Mouse (Mus musculus) adrenal gland, postnatal 0 days (tissue): ENCODE data around the gene Fbxo17. TPM values are rescaled to one million over a fixed set of nuclear protein-coding genes. Genes with fewer than 3 reads are reported as not detected.

Experiments used
- polyA plus RNA-seq: library from polyadenylated mRNA; unstranded; fragments of >200 nt; fragmentation: Nextera tagmentation; extraction: Ambion mirVana; gene quantifications from 2 replicates; pipeline ENCODE4 v1.2.1, GENCODE M21; 2015

Fbxo17 gene
- 6.4 and 12.2 TPM in 2 replicates for polyA plus RNA-seq

DNA sequence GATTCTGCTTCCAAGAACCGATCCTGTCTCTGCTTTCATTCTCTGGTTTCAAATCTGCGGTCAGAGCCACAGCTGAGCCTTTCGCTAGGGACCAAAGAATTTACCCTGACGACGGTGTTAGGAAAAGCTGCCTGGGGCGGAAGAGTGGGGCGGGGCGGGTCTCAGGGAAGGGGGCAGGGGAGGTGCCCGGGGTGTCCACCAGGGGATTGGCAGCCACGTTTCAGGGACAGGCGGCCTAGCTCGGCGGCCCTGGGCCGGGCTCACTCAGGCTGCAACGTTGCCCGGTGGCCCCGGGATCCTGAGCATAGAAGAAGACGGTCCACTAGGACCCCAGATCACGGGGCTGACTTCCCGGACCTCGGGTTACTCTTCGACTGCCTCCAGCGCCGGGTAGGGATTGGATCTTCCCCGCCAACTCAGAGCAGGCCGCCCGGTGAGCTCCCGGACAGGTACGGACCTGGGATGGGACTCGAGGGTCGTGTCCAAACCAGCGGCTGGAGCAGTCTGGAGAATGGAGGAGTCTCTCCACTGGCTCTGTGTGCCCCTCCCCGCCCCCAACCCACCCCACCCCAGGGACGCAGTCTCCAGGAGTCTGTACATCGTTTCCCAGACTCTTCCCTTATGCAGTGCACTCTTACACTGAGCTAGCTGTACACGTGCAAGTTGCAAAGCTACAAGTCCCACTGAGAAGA is at the start of gene Fbxo17:
Gene Fbxo17 (plus strand): TSS at position 215 of the 692 bp plus-strand sequence.

DNA sequence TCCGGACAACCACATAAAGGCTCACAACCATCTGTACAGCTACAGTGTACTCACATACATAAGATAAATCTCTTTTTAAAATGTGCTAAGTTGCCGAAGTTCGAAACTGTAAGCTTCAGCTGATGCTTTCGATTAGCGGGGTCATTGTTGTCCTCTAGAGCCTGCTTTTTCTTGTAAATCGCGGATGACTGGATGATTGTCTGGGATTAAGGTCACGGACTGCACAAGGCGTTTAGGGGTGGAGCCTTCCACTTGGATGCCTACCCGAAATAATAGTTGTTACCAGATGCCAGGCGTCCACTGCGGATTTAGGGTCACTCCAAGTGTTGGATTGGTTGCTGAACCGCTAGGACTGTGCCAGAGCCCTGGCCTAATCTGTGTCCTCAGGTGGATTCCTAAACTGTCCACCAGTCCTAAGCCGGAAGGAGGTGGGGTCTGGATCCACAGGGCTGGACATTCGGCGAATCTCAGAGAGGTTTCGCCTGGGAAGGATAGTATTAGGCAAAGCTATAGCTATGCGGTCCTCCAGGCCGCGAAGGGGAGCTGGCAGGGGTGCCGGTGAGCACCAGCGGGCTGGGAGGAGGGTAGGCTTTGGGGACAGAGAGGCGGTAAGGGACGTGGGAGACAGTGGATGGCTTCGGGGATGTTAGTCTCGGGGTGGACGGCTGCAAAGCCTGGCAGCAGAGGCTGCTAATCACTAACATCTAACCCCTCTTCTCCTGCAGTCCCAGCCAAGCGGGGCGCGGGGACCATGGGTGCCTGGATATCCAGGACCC is 23.9 kb upstream of the Fbxo17 start, which contains the start of gene Fbxo27:
Gene Fbxo27 (plus strand): TSS at position 305 of the 776 bp plus-strand sequence.

DNA sequence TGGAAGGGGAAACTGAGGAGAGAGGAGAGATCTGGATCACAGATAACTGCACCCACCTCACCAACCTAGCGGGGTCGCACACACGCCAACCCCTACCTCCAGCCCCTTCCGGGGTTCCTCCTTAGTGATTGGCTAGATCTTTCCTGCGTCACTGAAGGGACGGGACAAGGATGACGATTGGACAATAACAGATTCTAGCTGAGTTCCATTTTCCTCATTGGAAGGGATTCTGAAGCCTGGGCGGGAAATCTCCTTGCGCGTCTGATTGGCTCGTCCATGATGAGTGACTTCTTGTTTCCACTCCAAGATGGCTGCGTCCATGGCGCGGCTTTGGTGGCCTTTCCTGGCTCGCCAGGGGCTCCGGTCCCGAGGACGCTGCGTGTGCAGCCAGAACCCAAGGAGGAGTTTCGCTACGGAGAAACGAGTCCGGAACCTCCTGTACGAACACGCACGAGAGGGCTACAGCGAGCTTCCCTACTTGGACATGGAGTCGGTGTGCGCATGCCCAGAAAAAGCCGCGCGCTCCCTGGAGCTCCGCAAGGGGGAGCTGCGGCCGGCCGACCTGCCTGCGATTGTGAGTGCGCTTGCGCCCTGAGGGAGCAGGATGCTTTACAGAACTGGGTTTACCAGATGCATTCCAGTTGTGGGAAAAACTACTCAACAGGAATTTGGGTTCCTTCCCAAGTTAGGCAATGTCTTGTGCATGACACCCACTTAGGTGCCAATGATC is 25.3 kb downstream of the Fbxo17 start, which contains the start of the genes Mrps12 and Sars2:
Gene Mrps12 (minus strand): TSS at position 112 of the 730 bp plus-strand sequence.
Gene Sars2 (plus strand): TSS at position 284 of the 730 bp plus-strand sequence.

DNA sequence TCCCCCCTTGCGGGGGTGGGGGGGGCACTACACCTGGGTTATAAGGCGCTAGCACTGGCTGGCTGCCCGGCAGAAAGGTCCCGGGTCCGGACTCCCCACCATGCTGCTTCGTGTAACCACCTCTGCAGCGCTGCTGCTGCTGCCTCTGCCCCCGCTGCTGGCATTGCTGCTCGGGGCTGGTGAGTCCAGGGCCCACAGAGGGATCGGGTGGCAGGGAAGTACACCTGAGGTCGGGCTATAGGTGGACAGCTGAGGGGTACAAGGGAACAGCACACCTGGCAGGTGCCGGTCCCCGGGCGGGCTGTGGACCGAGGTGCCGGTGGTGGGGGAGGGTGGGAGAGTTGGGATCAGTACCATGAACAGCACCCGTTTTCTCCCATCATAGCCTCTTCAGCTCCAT is 39.5 kb downstream of the Fbxo17 start, which contains the start of gene Ccer2:
Gene Ccer2 (plus strand): TSS at position 96 of the 400 bp plus-strand sequence.

DNA sequence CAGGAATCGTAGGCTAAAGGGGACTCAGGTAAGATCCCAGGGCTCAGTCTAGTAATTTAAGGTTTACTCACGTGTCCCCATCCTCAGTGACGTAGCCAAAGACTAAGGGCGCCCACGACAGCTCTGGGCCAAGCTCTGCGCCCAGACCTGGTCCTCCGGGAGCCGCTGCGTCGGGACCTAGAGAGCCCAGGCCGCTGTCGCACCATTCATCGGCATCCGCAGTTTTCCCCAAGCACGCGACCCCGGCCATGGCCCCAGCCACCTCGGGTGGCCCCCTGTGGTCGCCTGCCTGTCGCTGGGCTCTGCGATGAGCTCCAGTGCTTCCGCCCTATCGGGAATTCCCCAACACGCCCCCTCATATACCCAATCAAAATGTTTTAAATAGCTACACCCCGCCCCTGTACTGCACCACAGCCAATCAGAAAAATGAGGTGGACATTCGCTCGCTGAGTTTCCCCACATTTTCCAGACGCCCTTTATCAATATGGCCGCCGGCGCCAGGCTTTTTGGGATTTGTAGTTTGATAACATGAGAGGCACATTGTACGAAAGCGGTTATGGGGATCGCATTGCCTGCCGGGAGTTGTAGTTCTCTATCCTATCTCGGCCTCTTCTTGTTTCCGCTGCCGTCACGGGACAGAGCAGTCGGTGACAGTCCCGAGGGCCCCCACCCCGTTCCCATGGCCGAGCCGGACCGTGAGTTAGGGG is 49.7 kb downstream of the Fbxo17 start, which contains the start of gene Sirt2:
Gene Sirt2 (plus strand): TSS at position 563 of the 707 bp plus-strand sequence.

DNA sequence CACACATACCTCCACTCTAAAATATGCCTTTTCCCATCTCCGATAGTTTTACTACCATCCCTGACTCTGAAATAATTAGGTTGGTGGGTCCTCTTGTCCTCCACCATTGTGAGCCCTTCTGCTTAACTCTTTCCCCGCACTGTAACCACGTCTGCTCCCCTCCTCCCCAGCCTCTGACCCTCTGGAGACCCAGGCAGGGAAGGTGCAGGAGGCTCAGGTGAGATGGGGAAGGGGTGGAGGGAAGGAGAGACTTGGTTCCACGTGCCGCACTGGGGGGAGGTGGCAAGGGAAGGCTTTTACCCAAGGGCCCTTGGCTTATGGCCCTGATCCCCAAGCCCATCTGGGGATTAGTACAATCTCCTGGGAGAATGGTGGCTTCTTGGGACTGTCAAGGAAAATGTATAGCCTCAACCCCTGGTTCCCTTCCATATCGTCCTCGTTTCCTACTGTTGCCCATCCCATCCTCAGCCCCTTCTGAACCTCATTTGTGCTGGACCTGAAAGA is 50.9 kb downstream of the Fbxo17 start, which contains the start of gene Nfkbib:
Gene Nfkbib (minus strand): TSS at position 51 of the 504 bp plus-strand sequence.

Other genes with a start within 250 kb of the Fbxo17 start
- gene Ifnl2, start 206.3 kb upstream of the Fbxo17 start, polyA plus RNA-seq: not detected in 2 replicates
- not detected in 2 replicates for gene Ifnl3, start 194.0 kb upstream of the Fbxo17 start, polyA plus RNA-seq
- gene Sycn, start 175.9 kb upstream of the Fbxo17 start, polyA plus RNA-seq: 0.26 and 0.57 TPM in 2 replicates
- 0.13 TPM in 1 of 2 replicates, not detected in the other for gene Nccrp1, start 169.6 kb upstream of the Fbxo17 start, polyA plus RNA-seq
- gene Samd4b, start 118.7 kb upstream of the Fbxo17 start, polyA plus RNA-seq: 17.9 and 20.9 TPM in 2 replicates
- 12.7 and 20.0 TPM in 2 replicates for gene Pak4, start 118.6 kb upstream of the Fbxo17 start, polyA plus RNA-seq
- gene Acp7, start 85.5 kb upstream of the Fbxo17 start, polyA plus RNA-seq: 0.17 TPM in 1 of 2 replicates, not detected in the other
- 3.2 and 5.1 TPM in 2 replicates for gene Fbxo27, start 24.0 kb upstream of the Fbxo17 start, polyA plus RNA-seq
- 130 and 197 TPM in 2 replicates for gene Mrps12, start 25.0 kb downstream of the Fbxo17 start, polyA plus RNA-seq
- 7.9 and 19.9 TPM in 2 replicates for gene Sars2, start 25.2 kb downstream of the Fbxo17 start, polyA plus RNA-seq
- gene Ccer2, start 39.4 kb downstream of the Fbxo17 start, polyA plus RNA-seq: not detected in 2 replicates
- gene Sirt2, start 49.9 kb downstream of the Fbxo17 start, polyA plus RNA-seq: 46.5 and 52.2 TPM in 2 replicates
- gene Nfkbib, start 50.7 kb downstream of the Fbxo17 start, polyA plus RNA-seq: 30.7 and 43.9 TPM in 2 replicates
- 3.0 and 5.3 TPM in 2 replicates for gene Rinl, start 72.2 kb downstream of the Fbxo17 start, polyA plus RNA-seq
- 156 and 183 TPM in 2 replicates for gene Hnrnpl, start 91.7 kb downstream of the Fbxo17 start, polyA plus RNA-seq
- gene Ech1, start 108.4 kb downstream of the Fbxo17 start, polyA plus RNA-seq: 541 and 544 TPM in 2 replicates
- 18.2 and 18.7 TPM in 2 replicates for gene Lgals4, start 117.0 kb downstream of the Fbxo17 start, polyA plus RNA-seq
- gene Lgals7, start 147.0 kb downstream of the Fbxo17 start, polyA plus RNA-seq: 9.4 and 14.7 TPM in 2 replicates
- 0.46 TPM in 1 of 2 replicates, not detected in the other for gene Capn12, start 164.6 kb downstream of the Fbxo17 start, polyA plus RNA-seq
- 121 and 144 TPM in 2 replicates for gene Actn4, start 245.5 kb downstream of the Fbxo17 start, polyA plus RNA-seq